Mouse (Mus musculus) spleen, adult 2 months (tissue): ENCODE measurements around the gene Fbxo34.

Experiments used
- CTCF ChIP-seq: fragments of 200-500 bp; IDR thresholded peaks from 2 replicates; pipeline ENCODE4 v1.5.1; 2011; ENCODE audit warnings: mild to moderate bottlenecking, inconsistent platforms; ENCODE audit not compliant: insufficient read depth, insufficient read length, insufficient replicate concordance; ENCODE audit errors: extremely low read depth
- POLR2A ChIP-seq: fragments of 200-500 bp; IDR thresholded peaks from 2 replicates; pipeline ENCODE4 v1.6.1; 2011; ENCODE audit warnings: low read depth, low read length, inconsistent platforms

DNA sequence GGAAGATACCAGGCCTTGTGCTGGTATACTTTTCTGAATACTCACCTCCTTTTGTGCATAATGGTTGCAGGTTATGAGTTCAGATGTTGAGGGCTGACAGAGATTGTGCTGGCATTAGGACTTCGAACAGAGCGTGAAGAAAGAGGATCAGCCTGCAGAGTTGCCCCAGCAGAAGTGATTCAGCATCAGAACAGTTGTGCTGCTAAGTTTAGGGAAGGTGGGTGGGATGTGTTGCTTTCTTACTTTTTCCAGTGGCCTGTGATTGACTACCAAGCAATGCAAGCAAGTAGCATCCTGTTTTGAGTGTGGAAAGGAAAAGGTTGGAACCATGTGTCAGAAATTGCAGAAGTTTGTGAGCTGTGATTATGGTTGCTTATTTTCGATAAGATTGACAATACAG, 63.4 kb downstream of the Fbxo34 start:
- TF ChIP-seq CTCF, result no peak
- no peak for TF ChIP-seq POLR2A
